Mouse (Mus musculus): ENCODE results near the gene Ank2. TPM values are rescaled to one million over a fixed set of nuclear protein-coding genes. Genes with fewer than 3 reads are reported as not detected.

The Ank2 gene
- polyA plus RNA-seq, 1 experiment from 2014 or later, result 37.3 TPM

DNA sequence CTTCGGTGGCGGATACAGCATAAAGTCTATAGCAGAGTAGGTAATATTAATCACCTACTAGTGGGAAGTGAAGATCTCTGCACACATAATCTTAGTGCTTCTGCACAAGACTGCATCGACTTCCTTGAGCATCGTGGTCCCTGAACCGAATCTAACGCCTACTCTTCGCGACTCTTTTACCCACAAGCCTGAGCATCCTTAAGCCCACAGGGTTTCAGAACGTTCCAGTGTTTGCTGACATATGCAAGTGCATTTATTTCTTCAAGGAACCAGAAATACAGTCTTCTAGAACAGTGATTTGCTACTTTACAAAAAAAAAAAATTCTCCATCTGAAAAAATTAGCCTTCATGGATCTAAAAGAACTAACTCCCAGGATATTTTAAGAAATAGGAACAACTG, 527.6 kb downstream of the Ank2 start:
- Histone ChIP-seq H3K36me3 (no peaks in the 10 kb centered on the region), H3K9me3 (replicated peaks) (no peaks in the 10 kb centered on the region), H3K4me3 (no peak overlapping the region), H3K4me2 (no peak overlapping the region), H3K27ac (no peak overlapping the region), H3K4me1 (replicated peaks) (0 out of 2 replicates have a peak, but pooled peaks cover 2% of the 10 kb centered on the region), H3K9ac (no peak overlapping the region), H3K27me3 (no peaks in the 10 kb centered on the region)
- ATAC-seq (replicated peaks; ENCODE audit: insufficient number of reproducible peaks, insufficient read depth, low FRiP score, low read depth), result no peak
- 90% methylated on average over 9 of the region's 9 CpGs for WGBS

- 75% methylated on average over 2 of the region's 2 CpGs for WGBS
- no peak overlapping the region for H3K9ac ChIP-seq
Measured at GRCm38 (mm10) chr3:126968721-126969120, 530.4 kb downstream of the Ank2 start.

DNA sequence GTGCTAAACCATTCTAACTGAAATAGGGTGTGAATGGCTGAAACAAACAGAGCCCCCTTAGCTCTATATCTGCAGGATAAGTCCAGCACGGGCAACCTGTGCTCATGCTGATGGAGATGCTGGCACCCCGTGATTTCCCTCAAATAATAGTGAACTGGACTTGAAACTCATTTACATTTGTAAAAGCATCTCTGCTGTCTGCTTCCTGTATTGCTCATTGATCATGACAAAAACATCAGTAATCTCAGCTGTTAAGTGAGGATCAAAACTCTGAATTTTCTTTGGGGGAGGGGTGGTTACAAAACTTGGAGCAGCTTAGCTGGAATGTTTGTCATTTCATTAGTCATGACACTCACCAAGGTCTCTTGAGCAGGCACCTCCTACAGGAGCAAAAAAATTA, 533.4 kb downstream of the Ank2 start:
- no peak overlapping the region for H3K27ac ChIP-seq
- no peaks in the 10 kb centered on the region for H3K9me3 ChIP-seq (replicated peaks)
- H3K27me3 ChIP-seq, result no peaks in the 10 kb centered on the region
- 84% methylated on average over 2 of the region's 2 CpGs for WGBS
- ATAC-seq (replicated peaks; ENCODE audit: insufficient number of reproducible peaks, insufficient read depth, low FRiP score, low read depth), result no peak
- H3K4me1 ChIP-seq (replicated peaks), result 0 out of 2 replicates have a peak, but pooled peaks cover 2% of the 10 kb centered on the region
- H3K4me2 ChIP-seq, result no peak overlapping the region
- peaks cover 7% of the 10 kb centered on the region; the same call in 1 of the 2 replicates for H3K36me3 ChIP-seq
- no peak overlapping the region for H3K9ac ChIP-seq
- H3K4me3 ChIP-seq, result no peak overlapping the region

More at GRCm38 (mm10) chr3:126968721-126969120, 530.4 kb downstream of the Ank2 start:
- Histone ChIP-seq H3K4me1 (replicated peaks) (0 out of 2 replicates have a peak, but pooled peaks cover 2% of the 10 kb centered on the region), H3K27ac (no peak overlapping the region), H3K36me3 (peaks cover 7% of the 10 kb centered on the region; the same call in 1 of the 2 replicates), H3K4me3 (no peak overlapping the region), H3K9me3 (replicated peaks) (no peaks in the 10 kb centered on the region), H3K4me2 (no peak overlapping the region), H3K27me3 (no peaks in the 10 kb centered on the region)
- no peak for ATAC-seq (replicated peaks; ENCODE audit: insufficient number of reproducible peaks, insufficient read depth, low FRiP score, low read depth)

DNA sequence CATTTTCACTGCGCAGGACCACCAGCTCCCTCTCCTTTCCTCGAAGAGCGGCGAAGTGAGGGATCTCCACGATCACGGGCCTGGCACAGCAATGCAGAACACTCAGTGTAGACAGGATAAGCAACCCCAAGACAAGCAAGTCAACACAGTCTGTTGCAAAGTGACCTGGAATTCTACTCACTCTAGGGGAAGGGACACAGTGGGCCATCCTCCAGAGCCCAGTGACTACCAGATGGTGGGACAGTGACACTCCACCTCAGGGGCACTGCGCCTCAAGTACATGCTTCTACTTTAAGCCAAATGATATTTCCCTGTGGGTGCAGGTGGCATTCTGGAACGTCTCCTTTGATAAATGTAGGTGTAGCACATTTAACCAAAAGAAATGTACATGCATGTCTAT, 536.8 kb downstream of the Ank2 start:
- ATAC-seq (replicated peaks; ENCODE audit: insufficient number of reproducible peaks, insufficient read depth, low FRiP score, low read depth), result no peak
- Histone ChIP-seq H3K36me3 (peaks cover 13% of the 10 kb centered on the region; the same call in 1 of the 2 replicates), H3K27me3 (no peaks in the 10 kb centered on the region), H3K4me3 (no peak overlapping the region), H3K9ac (no peak overlapping the region), H3K9me3 (replicated peaks) (no peaks in the 10 kb centered on the region), H3K4me2 (no peak overlapping the region), H3K27ac (no peak overlapping the region), H3K4me1 (replicated peaks) (no peaks in the 10 kb centered on the region)
- WGBS, result 92% methylated on average over 8 of the region's 8 CpGs

DNA sequence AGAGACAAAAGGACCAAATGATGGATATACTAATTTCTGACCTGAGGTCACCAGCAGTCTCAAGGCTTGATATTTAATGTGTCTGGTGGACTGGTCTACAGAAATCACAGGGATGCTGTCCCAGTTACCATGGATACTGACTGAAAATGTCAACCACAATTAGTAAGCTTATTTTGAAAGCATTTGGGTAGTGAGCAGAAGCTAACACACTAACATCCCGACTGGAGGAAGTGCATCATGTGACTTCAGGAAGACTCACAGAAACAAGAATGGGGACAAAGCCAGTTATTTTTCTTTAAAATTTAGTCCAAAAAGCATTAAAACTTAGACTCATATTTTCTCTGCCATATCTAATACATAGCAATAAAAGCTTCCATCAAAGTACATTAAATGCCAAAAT, 546.5 kb downstream of the Ank2 start:
- Histone ChIP-seq H3K27ac (no peak overlapping the region), H3K4me1 (replicated peaks) (no peaks in the 10 kb centered on the region), H3K4me2 (no peak overlapping the region), H3K36me3 (peaks cover 9% of the 10 kb centered on the region; the same call in 1 of the 2 replicates), H3K9me3 (replicated peaks) (no peaks in the 10 kb centered on the region), H3K4me3 (no peak overlapping the region), H3K9ac (no peak overlapping the region), H3K27me3 (no peaks in the 10 kb centered on the region)
- ATAC-seq (replicated peaks; ENCODE audit: insufficient number of reproducible peaks, insufficient read depth, low FRiP score, low read depth), result no peak
- 73% methylated on average over 1 of the region's 1 CpGs for WGBS

GRCm38 (mm10) chr3:126946591-126946990, 552.6 kb downstream of the Ank2 start:
- no peak overlapping the region for H3K27ac ChIP-seq
- no peak overlapping the region for H3K4me2 ChIP-seq
- H3K4me3 ChIP-seq, result no peak overlapping the region
- peaks cover 21% of the 10 kb centered on the region; the same call in 1 of the 2 replicates for H3K36me3 ChIP-seq
- no peaks in the 10 kb centered on the region for H3K4me1 ChIP-seq (replicated peaks)
- no peak overlapping the region for H3K9ac ChIP-seq
- ATAC-seq (replicated peaks; ENCODE audit: insufficient number of reproducible peaks, insufficient read depth, low FRiP score, low read depth), result no peak
- no peaks in the 10 kb centered on the region for H3K27me3 ChIP-seq
- H3K9me3 ChIP-seq (replicated peaks), result no peaks in the 10 kb centered on the region
- WGBS, result 93% methylated on average over 10 of the region's 10 CpGs

DNA sequence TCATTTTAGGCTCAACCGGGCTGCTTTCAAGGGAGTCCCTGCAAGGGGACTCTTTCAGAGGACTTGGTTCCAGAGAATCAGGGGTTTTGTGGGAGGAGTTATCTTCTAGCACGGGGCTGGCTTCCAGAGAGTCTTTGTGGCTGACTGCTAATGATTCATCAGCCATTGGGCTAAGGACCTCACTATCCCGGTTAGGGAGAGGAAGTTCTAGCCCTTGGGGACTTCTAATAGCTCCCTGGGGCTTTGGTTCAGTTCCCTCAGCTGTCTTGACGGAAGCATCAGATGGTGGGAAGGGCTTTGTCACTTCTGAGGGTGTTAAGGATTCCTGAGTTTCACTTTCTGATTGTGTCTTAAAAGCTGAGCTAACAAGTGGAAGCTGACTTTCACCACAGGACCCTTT, 554.3 kb downstream of the Ank2 start:
- Histone ChIP-seq H3K9me3 (replicated peaks) (no peaks in the 10 kb centered on the region), H3K27me3 (no peaks in the 10 kb centered on the region), H3K27ac (no peak overlapping the region), H3K36me3 (peaks cover 21% of the 10 kb centered on the region), H3K9ac (no peak overlapping the region), H3K4me1 (replicated peaks) (no peaks in the 10 kb centered on the region), H3K4me2 (no peak overlapping the region), H3K4me3 (no peak overlapping the region)
- WGBS, result 49% methylated on average over 4 of the region's 4 CpGs
- ATAC-seq (replicated peaks; ENCODE audit: insufficient number of reproducible peaks, insufficient read depth, low FRiP score, low read depth), result no peak

- Histone ChIP-seq H3K4me3 (no peak overlapping the region), H3K9ac (no peak overlapping the region), H3K27ac (no peak overlapping the region), H3K4me2 (no peak overlapping the region), H3K27me3 (no peaks in the 10 kb centered on the region), H3K4me1 (replicated peaks) (no peaks in the 10 kb centered on the region), H3K9me3 (replicated peaks) (no peaks in the 10 kb centered on the region), H3K36me3 (peaks cover 21% of the 10 kb centered on the region)
- ATAC-seq (replicated peaks; ENCODE audit: insufficient number of reproducible peaks, insufficient read depth, low FRiP score, low read depth), result no peak
- WGBS, result 74% methylated on average over 11 of the region's 11 CpGs
Measured at GRCm38 (mm10) chr3:126944081-126944480, 555.1 kb downstream of the Ank2 start.

- 84% methylated on average over 5 of the region's 5 CpGs for WGBS
- no peak for ATAC-seq (replicated peaks; ENCODE audit: insufficient number of reproducible peaks, insufficient read depth, low FRiP score, low read depth)
Measured at GRCm38 (mm10) chr3:126940452-126940851, 558.7 kb downstream of the Ank2 start.

GRCm38 (mm10) chr3:126931884-126932506, 567.2 kb downstream of the Ank2 start:
- H3K27ac ChIP-seq, result no peak overlapping the region
- H3K9me3 ChIP-seq (replicated peaks), result no peaks in the 10 kb centered on the region
- peaks cover 21% of the 10 kb centered on the region for H3K36me3 ChIP-seq
- 66% methylated on average over 4 of the region's 4 CpGs for WGBS
- no peaks in the 10 kb centered on the region for H3K27me3 ChIP-seq
- no peak overlapping the region for H3K4me2 ChIP-seq
- H3K4me1 ChIP-seq (replicated peaks), result no peaks in the 10 kb centered on the region
- H3K4me3 ChIP-seq, result no peak overlapping the region
- no peak overlapping the region for H3K9ac ChIP-seq
- ATAC-seq (replicated peaks; ENCODE audit: insufficient number of reproducible peaks, insufficient read depth, low FRiP score, low read depth), result no peak

More at GRCm38 (mm10) chr3:126940452-126940851, 558.7 kb downstream of the Ank2 start:
- no peaks in the 10 kb centered on the region for H3K4me1 ChIP-seq (replicated peaks)
- no peaks in the 10 kb centered on the region for H3K27me3 ChIP-seq
- H3K9ac ChIP-seq, result no peak overlapping the region
- H3K9me3 ChIP-seq (replicated peaks), result no peaks in the 10 kb centered on the region
- H3K4me2 ChIP-seq, result no peak overlapping the region
- peaks cover 2% of the 10 kb centered on the region for H3K36me3 ChIP-seq
- H3K27ac ChIP-seq, result no peak overlapping the region
- no peak overlapping the region for H3K4me3 ChIP-seq

DNA sequence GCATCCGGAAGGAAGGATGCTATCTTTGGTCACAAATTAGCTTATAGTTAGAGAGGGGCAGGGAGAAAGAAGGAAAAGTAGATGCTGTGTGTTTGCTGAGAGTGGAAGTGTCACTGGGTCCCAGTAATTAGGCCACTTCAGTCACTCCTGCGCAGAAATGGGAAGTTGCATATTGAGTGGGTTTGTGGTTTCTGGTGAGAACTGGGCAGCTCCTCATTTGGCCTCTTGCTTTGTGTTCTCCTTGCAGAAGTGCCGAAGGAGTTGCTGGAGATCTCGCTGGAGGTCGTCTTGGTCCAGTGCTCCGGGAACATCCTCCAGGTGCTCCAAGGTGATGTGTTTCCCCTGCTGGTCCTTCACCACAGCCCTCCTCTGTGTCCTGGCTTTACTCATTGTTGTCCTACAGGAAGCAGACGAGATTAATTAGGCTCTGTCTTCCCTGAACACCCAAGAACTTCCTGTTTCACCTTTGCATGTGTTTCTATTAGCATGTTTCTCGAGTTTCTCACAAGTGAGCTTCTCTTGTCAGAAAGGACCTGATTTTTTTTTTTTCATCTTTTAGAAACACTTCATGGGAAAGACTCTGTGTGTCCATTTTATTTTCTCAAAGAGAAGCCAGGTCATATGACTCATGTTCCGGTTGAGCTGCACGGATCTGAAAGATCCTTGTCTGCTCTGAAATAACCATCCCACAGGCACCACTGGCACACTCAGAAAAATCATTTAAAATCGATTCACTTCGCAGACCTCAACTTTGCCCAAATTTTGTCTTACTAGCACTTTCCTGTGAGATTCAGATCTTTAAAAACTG, 575.4 kb downstream of the Ank2 start:
- Histone ChIP-seq H3K27me3 (no peaks in the 10 kb centered on the region), H3K36me3 (0 out of 2 replicates have a peak, but pooled peaks cover 6% of the 10 kb centered on the region), H3K27ac (no peak overlapping the region), H3K4me1 (replicated peaks) (no peaks in the 10 kb centered on the region), H3K9me3 (replicated peaks) (no peaks in the 10 kb centered on the region), H3K9ac (no peak overlapping the region), H3K4me2 (no peak overlapping the region), H3K4me3 (no peak overlapping the region)
- no peak for ATAC-seq (replicated peaks; ENCODE audit: insufficient number of reproducible peaks, insufficient read depth, low FRiP score, low read depth)
- WGBS, result 68% methylated on average over 12 of the region's 12 CpGs

All from heart, embryonic 15.5 days (tissue).